Mouse (Mus musculus) central nervous system, embryonic 18 days (tissue): Measurements from ENCODE around the gene Vmn1r58. TPM values are rescaled to one million over a fixed set of nuclear protein-coding genes. Genes with fewer than 3 reads are reported as not detected.

Experiments
- polyA plus RNA-seq: library from polyadenylated mRNA; depleted of rRNA; stranded (reverse); fragments of >200 nt; gene quantifications from 2 replicates; pipeline ENCODE4 v1.2.3, GENCODE M21; 2012; rRNA removed

Gene Vmn1r58
- not detected in 2 replicates for polyA plus RNA-seq

GRCm38 (mm10) chr7:5413296-5413695, at the start of gene Vmn1r58:
Gene Vmn1r58, minus strand, starts transcription at chr7:5413396.

GRCm38 (mm10) chr7:5456674-5457073, 43.5 kb upstream of the Vmn1r58 start, which contains the start of gene Vmn1r59:
Gene Vmn1r59, minus strand, starts transcription at chr7:5456774.

Other genes with a start within 250 kb of the Vmn1r58 start
- not detected in 2 replicates for gene Vmn1r56, start 216.6 kb downstream of the Vmn1r58 start, polyA plus RNA-seq
- not detected in 2 replicates for gene Vmn1r57, start 194.9 kb downstream of the Vmn1r58 start, polyA plus RNA-seq
- not detected in 2 replicates for gene Gm5065, start 62.9 kb downstream of the Vmn1r58 start, polyA plus RNA-seq
- not detected in 2 replicates for gene Nlrp2, start 62.4 kb downstream of the Vmn1r58 start, polyA plus RNA-seq
- gene Vmn1r59, start 43.4 kb upstream of the Vmn1r58 start, polyA plus RNA-seq: not detected in 2 replicates
- gene Vmn2r28, start 80.6 kb upstream of the Vmn1r58 start, polyA plus RNA-seq: not detected in 2 replicates
- gene Vmn1r60, start 133.9 kb upstream of the Vmn1r58 start, polyA plus RNA-seq: not detected in 2 replicates
- not detected in 2 replicates for gene Vmn1r61, start 199.9 kb upstream of the Vmn1r58 start, polyA plus RNA-seq